Mouse (Mus musculus) hindbrain, embryonic 10.5 days (tissue): ENCODE measurements around the gene Tspan9. TPM values are rescaled to one million over a fixed set of nuclear protein-coding genes. Genes with fewer than 3 reads are reported as not detected.

Experiments used
- DNase-seq: peaks from one replicate; pipeline ENCODE4 v3.0.0-alpha.2; 2017; ENCODE audit warnings: low spot score
- H3K27ac ChIP-seq: fragments of 300-500 bp; sonication (generic); 2 replicates; pipeline ENCODE4 v1.5.1; 2016; ENCODE audit warnings: mild to moderate bottlenecking, moderate library complexity
- H3K27me3 ChIP-seq: fragments of 300-500 bp; sonication (generic); 2 replicates; pipeline ENCODE4 v1.6.1; 2016; ENCODE audit warnings: mild to moderate bottlenecking; ENCODE audit not compliant: poor library complexity, insufficient read depth, severe bottlenecking
- H3K36me3 ChIP-seq: fragments of 300-500 bp; sonication (generic); 2 replicates; pipeline ENCODE4 v1.6.1; 2016; ENCODE audit warnings: mild to moderate bottlenecking, moderate library complexity
- H3K4me1 ChIP-seq: fragments of 300-500 bp; sonication (generic); replicated peaks from 2 replicates; pipeline ENCODE4 v1.6.1; 2016; ENCODE audit warnings: mild to moderate bottlenecking
- H3K4me3 ChIP-seq: fragments of 300-500 bp; sonication (generic); 2 replicates; pipeline ENCODE4 v1.5.1; 2016; ENCODE audit warnings: mild to moderate bottlenecking, moderate library complexity
- H3K9me3 ChIP-seq: fragments of 300-500 bp; sonication (generic); 2 replicates; pipeline ENCODE4 v1.6.1; 2016; ENCODE audit warnings: mild to moderate bottlenecking, moderate library complexity
- WGBS: fragments of 180-500 bp; shearing (Covaris S2); methylation state at CpG from one replicate; pipeline ENCODE4 v1.1.7; 2016; 5-methylcytosine and 5-hydroxymethylcytosine counted together
- polyA plus RNA-seq: library from polyadenylated mRNA; unstranded; fragments of >200 nt; fragmentation: Nextera tagmentation; extraction: Ambion mirVana; gene quantifications from 2 replicates; pipeline ENCODE4 v1.2.1, GENCODE M21; 2016

Tspan9 gene
- polyA plus RNA-seq, 1 experiment from 2014 or later, result 65.7 TPM

DNA sequence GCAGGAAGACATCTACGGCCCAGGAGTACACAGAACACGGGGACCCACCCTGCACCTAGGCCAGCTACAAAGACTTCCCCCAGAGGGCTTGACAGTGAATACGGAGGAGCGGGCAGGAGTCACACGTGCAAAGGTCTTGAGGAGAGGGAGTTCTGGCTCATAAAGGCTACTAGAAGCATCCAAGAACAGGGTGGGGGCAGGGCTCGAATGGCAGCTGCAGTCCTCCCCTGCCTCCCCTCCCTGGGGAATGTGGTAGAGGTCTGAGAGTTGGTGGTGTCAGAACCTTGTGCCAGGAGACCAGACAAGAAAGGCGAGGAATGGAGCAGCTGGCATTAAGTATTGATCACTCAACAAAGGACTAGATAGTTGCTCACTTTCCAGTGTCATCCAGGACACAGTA lies 31.6 kb downstream of the Tspan9 start:
- 45% methylated on average over 7 of the region's 7 CpGs for WGBS
- peak overlapping the region; percentile 74 for H3K27ac ChIP-seq
- H3K36me3 ChIP-seq, result no peaks in the 10 kb centered on the region
- H3K4me3 ChIP-seq, result no peak overlapping the region
- H3K27me3 ChIP-seq, result no peaks in the 10 kb centered on the region
- DNase-seq, result no peak
- H3K4me1 ChIP-seq, result peaks cover 67% of the 10 kb centered on the region
- no peaks in the 10 kb centered on the region for H3K9me3 ChIP-seq

DNA sequence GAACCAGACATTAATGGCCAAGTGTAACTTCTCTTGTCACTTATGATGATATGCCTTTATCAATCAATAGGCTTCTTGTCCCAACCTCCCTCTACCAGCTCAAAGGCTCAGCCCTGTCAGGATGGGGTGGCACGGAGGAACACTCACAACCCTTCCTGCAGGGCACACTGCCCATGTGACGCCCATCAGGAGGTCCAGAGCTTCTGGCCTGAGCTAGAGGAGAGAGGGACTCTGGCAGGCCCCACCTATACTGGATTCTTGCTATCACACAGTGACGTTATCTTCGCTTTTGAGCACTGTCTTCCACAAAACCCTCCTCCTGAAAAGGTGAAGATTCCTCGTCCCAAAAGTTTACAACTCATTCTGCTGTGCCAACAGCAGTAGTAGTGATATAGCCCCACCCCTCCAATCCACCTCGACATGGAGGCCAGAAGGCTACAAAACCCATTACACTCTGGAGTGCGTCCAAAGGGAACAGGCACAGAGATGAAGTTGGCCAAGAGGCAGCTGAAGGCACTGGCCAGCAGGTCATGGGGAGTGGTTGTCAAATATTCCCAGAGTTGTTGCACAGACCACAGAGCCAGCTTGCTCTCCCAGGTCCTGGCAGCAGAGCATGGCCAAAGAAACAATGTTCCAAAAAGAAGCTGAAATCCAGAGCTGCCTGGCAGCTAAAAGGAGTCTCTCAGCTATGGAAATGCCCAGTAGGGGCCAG lies 34.9 kb downstream of the Tspan9 start:
- Histone ChIP-seq H3K36me3 (no peaks in the 10 kb centered on the region), H3K9me3 (no peaks in the 10 kb centered on the region), H3K27me3 (no peaks in the 10 kb centered on the region), H3K4me1 (peaks cover 68% of the 10 kb centered on the region), H3K4me3 (no peak overlapping the region), H3K27ac (0 out of 2 replicates have a peak overlapping the region, but pooled peaks have one; percentile 64)
- 91% methylated on average over 7 of the region's 7 CpGs for WGBS
- no peak for DNase-seq

DNA sequence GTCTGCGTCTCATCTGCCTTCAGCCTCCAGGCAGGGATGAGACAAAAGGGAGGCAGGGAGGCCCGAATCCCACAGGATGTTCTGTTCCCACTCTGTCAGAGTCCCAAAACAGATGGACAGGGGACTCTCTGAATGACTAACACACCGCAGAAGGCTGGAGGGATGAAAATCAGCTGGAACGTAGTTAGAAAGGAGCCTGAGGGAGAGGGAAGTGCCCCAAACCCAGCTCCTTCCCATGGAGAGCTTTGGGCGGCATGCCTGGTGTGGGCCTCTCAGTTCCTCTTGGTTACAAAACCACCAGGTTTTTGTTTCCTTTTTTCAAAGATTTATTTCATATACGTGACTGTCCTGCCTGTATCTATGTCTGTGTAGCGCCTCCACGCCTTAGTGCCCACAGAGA lies 35.7 kb downstream of the Tspan9 start:
- Histone ChIP-seq H3K4me1 (peaks cover 67% of the 10 kb centered on the region), H3K27me3 (no peaks in the 10 kb centered on the region), H3K27ac (peak overlapping the region; percentile 64), H3K36me3 (no peaks in the 10 kb centered on the region), H3K9me3 (no peaks in the 10 kb centered on the region), H3K4me3 (no peak overlapping the region)
- WGBS, result 73% methylated on average over 8 of the region's 8 CpGs
- no peak for DNase-seq

DNA sequence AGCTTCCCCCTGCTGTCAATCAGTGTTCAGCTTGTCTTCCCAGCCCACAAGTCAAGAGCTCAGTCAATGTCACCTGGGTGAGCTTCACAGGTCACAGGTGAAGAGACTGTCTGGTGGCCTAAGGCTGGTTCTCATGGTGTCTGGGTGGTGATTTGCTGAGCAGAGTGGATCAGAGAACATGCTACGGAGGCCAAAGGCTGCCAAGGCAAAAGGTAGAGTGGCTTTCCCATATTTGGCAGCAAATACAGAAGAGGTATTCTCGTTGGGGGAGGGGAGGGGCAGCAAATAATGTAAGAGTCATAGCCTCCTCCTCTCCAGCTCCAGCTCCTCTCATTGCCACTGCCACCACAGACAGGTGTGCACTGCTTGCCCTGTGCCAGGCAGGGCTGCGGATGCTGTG lies 37.2 kb downstream of the Tspan9 start:
- Histone ChIP-seq H3K4me1 (peaks cover 59% of the 10 kb centered on the region), H3K9me3 (no peaks in the 10 kb centered on the region), H3K27ac (0 out of 2 replicates have a peak overlapping the region, but pooled peaks have one; percentile 25), H3K36me3 (no peaks in the 10 kb centered on the region), H3K4me3 (no peak overlapping the region), H3K27me3 (no peaks in the 10 kb centered on the region)
- no peak for DNase-seq
- 84% methylated on average over 3 of the region's 3 CpGs for WGBS

DNA sequence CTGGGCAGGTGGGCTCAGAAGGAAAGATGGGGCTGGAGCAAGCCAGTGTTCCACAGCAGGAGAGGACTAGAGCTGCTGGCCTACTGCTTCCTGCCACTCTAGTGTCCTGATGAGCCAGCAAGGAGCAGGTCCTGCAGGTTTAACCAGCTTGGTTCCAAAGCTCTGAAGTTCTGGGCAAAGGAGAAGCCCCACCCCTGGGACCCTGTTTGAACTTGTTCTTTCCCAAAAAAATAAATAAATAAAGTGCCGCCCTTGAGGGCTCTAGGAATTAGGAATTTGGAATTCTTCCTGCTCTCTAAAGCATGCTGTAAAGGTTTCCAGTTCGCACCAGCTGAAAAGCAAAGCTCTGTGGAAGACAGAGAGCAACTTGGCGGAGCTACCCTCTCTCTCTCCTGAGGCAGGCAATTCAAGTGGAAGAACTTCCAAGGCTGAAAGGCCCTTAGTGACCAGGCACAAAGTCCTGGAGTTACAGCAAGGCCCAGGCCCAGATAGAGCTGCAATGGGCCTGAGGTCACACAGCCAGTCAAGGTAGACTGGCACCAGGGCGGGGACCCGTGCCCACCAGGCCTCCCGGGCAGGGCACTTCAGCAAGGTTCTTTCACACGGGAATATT lies 38.6 kb downstream of the Tspan9 start:
- Histone ChIP-seq H3K4me1 (peaks cover 55% of the 10 kb centered on the region), H3K36me3 (no peaks in the 10 kb centered on the region), H3K9me3 (no peaks in the 10 kb centered on the region), H3K4me3 (no peak overlapping the region), H3K27ac (no peak overlapping the region), H3K27me3 (no peaks in the 10 kb centered on the region)
- 74% methylated on average over 7 of the region's 7 CpGs for WGBS
- no peak for DNase-seq

DNA sequence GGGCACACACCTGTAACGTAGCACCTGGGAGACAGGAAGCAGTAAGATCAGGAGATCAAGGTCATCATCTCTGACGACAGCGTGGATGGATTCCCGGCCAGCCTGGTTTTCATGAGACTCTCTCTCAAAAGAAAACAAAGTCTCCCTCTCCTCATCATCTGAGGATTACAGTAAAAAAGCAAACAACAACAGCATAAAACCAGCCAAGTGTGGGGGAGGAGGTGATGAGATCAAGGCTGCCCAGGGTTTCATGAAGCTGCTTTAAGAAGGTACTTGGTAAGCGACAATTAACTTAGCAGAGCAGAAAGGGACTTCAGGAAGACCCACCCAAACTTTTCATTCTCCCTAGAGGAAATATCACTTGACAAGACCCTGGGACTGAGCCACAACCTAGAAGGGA lies 39.5 kb downstream of the Tspan9 start:
- 85% methylated on average over 5 of the region's 5 CpGs for WGBS
- no peaks in the 10 kb centered on the region for H3K36me3 ChIP-seq
- no peaks in the 10 kb centered on the region for H3K9me3 ChIP-seq
- H3K27ac ChIP-seq, result no peak overlapping the region
- no peaks in the 10 kb centered on the region for H3K27me3 ChIP-seq
- no peak overlapping the region for H3K4me3 ChIP-seq
- no peak for DNase-seq
- peaks cover 57% of the 10 kb centered on the region for H3K4me1 ChIP-seq

DNA sequence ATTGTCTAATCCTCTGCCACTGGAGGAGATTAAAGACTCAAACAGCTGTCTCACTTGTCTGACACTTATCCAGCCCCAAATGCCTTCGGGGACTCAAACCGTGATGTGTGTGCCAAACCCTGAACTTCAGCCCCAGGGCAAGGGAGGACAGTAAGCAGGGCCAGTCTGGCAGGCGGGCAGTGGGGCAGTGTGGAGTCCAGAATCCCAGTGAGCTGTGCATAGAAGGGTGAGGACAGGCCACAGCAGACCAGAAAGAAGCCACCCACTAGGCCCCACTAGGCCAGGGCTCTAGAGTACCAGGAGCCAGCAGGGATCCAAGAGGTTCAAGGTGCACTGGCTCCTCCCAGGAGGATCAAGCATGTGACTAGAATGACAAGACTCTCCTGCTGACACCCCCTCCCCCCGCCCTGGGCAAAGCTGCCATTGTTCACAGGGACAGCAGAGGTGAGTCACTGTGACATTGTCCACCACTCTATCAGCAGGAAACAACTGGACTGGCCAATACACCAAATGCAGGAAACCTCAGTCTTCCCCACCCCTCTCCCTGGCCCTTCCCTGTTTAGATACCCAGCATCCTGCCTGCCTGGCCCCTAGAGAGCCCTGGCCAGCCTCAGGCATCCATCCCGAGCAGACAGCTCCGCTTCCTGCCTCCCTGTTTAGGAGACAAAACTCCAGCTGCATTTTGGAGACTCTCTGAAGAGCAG lies 40.9 kb downstream of the Tspan9 start:
- no peak for DNase-seq
- Histone ChIP-seq H3K27ac (peak overlapping the region; percentile 75), H3K36me3 (no peaks in the 10 kb centered on the region), H3K27me3 (no peaks in the 10 kb centered on the region), H3K4me3 (no peak overlapping the region), H3K9me3 (no peaks in the 10 kb centered on the region), H3K4me1 (peaks cover 47% of the 10 kb centered on the region)
- 51% methylated on average over 6 of the region's 6 CpGs for WGBS

DNA sequence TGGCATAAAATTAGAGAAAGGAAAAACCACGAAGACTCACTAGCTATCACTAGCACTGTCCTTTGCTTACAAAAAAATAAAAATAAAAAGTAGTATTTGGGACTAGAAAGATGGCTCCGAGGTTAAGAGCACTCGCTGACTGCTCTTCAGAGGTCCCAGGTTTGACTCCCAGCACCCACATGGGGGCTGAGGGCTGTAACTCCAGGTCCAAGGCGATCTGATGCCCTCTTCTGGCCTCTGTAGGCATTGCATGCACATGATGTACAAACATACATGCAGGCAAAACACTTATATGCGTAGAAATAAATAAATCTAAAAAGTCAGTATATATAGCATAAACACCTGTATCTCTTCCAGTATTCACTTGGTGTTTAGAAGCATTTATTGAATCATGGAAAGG lies 43.5 kb downstream of the Tspan9 start:
- WGBS, result 84% methylated on average over 5 of the region's 5 CpGs
- no peak overlapping the region for H3K27ac ChIP-seq
- no peaks in the 10 kb centered on the region for H3K36me3 ChIP-seq
- no peak overlapping the region for H3K4me3 ChIP-seq
- H3K27me3 ChIP-seq, result no peaks in the 10 kb centered on the region
- peaks cover 43% of the 10 kb centered on the region for H3K4me1 ChIP-seq
- no peak for DNase-seq
- no peaks in the 10 kb centered on the region for H3K9me3 ChIP-seq

DNA sequence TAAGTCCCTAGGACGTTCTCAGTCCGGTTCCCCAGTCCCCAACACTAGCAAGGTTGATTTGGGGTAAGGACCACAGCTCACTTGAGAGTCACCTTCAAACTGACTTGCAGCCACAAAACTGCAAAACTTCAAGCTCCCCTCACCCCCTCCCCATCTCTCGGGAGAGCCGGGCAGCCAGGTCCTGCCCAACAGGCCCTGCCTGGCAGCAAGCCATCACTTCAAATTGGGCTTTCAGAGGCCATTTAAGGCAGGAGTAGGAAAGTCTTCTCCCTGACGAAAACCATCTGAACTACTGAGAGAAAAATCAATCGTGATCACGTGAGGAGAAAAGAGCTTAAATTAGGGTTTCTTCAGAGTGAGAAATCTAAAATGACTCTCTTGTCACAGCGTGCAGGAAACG lies 44.2 kb downstream of the Tspan9 start:
- Histone ChIP-seq H3K36me3 (no peaks in the 10 kb centered on the region), H3K27me3 (no peaks in the 10 kb centered on the region), H3K4me1 (peaks cover 37% of the 10 kb centered on the region), H3K9me3 (no peaks in the 10 kb centered on the region), H3K27ac (no peak overlapping the region), H3K4me3 (no peak overlapping the region)
- WGBS, result 85% methylated on average over 9 of the region's 9 CpGs
- no peak for DNase-seq

DNA sequence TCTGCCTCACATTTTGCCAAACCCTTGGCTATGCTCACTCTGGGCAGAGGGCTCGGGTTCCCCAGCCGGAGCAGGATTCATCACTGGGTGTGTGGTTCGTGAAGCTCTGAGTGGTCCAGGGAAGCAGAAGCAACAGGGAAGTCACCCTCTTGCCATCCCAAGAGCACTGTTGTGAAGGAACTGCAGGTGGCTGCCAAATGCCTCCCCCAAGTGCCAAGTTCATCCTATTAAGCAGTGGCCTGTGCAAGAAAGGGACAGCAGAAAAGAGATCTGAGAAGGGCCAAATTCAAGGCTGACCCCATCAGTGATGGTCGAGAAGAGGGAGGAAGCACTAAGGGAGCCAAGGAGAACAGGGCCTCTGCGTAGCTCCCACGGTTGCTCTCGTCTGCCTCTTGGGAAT lies 46.9 kb downstream of the Tspan9 start:
- DNase-seq, result no peak
- no peaks in the 10 kb centered on the region for H3K36me3 ChIP-seq
- no peak overlapping the region for H3K4me3 ChIP-seq
- no peak overlapping the region for H3K27ac ChIP-seq
- H3K4me1 ChIP-seq, result peaks cover 44% of the 10 kb centered on the region
- 89% methylated on average over 7 of the region's 7 CpGs for WGBS
- H3K9me3 ChIP-seq, result no peaks in the 10 kb centered on the region
- no peaks in the 10 kb centered on the region for H3K27me3 ChIP-seq

DNA sequence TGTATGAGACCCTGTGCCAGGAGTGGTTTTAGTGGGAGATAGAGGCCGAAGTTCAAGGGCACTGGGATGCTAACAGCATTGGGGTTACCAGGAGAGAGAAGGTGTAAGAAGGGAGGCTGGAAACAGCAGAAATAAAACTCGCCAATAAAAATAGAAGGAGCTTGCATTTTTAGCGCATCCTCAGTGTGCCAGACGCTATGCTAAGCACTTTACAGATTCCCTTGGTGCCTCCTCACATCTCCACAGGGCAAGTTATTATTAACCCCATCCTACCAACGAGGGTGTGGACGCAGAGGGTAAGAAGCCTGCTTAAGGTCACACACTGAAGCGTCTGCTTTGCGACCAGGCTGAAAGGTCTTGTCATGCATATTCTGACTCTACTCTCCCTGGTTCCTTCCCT lies 47.5 kb downstream of the Tspan9 start:
- no peaks in the 10 kb centered on the region for H3K36me3 ChIP-seq
- no peaks in the 10 kb centered on the region for H3K9me3 ChIP-seq
- WGBS, result 75% methylated on average over 8 of the region's 8 CpGs
- no peaks in the 10 kb centered on the region for H3K27me3 ChIP-seq
- peaks cover 50% of the 10 kb centered on the region for H3K4me1 ChIP-seq
- H3K4me3 ChIP-seq, result no peak overlapping the region
- no peak for DNase-seq
- H3K27ac ChIP-seq, result no peak overlapping the region

DNA sequence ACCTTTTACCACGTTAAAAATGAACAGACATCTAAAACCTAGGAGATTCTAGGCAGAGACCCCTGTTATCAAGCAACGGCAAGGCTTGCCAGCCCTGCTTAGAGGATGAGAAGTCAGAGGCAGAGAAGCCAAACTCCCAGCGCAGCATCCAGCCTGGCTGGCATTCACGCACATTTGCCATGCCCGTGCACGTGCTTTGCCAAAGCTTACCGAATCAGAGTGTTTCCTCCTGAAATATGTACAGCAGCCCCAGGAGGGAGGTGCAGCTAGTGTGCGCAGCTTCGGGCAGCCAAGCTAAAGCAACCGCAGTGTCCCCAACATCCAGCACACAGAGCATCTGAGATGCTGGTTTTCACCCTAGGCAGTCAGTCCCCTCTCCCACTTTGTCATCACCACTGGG lies 48.3 kb downstream of the Tspan9 start:
- H3K9me3 ChIP-seq, result no peaks in the 10 kb centered on the region
- H3K27ac ChIP-seq, result peak overlapping the region; percentile 12; the same call in 1 of the 2 replicates
- H3K27me3 ChIP-seq, result no peaks in the 10 kb centered on the region
- DNase-seq, result no peak
- 94% methylated on average over 10 of the region's 10 CpGs for WGBS
- no peak overlapping the region for H3K4me3 ChIP-seq
- peaks cover 58% of the 10 kb centered on the region for H3K4me1 ChIP-seq
- H3K36me3 ChIP-seq, result no peaks in the 10 kb centered on the region
